Mouse (Mus musculus): ENCODE measurements around the gene Nop58. TPM values are rescaled to one million over a fixed set of nuclear protein-coding genes. Genes with fewer than 3 reads are reported as not detected.
A peak's percentile ranks its signal among the peaks of the same experiment; 100 is the strongest.

Gene Nop58
- polyA plus RNA-seq, 1 experiment = 52.3 TPM

DNA sequence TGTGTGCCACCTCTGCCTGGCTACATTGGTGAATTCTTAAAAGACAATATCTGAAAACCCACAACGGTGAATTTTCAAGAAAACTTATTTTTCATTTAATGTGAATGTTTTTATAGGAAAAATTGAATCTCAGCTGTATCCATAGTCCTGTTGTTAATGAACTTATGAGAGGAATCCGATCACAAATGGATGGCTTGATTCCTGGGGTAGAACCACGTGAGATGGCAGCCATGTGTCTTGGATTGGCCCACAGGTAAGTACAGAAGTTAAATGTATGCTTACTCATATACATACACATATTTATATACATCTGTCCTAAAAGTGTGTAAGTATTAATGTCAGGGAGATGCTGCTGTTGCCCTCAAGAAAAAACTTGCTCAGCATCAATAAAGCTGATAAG, 13.4 kb downstream of the Nop58 start:
- H3K4me3 ChIP-seq (ENCODE audit: control insufficient read depth, insufficient read depth, low read length) = no peak overlapping the region
- 97% methylated on average over 3 of the region's 3 CpGs for WGBS
- no peak overlapping the region for H3K27ac ChIP-seq (ENCODE audit: control insufficient read depth, insufficient read depth, low read length)
- DNase-seq = no peak
- H3K27me3 ChIP-seq (ENCODE audit: control insufficient read depth, insufficient read depth, low read length) = no peaks in the 10 kb centered on the region
- TF ChIP-seq POLR2A (IDR thresholded peaks at IDR 0.05; ENCODE audit: control insufficient read depth, extremely low read depth, insufficient read depth, low read length, poor library complexity) = no peak
- no peak for TF ChIP-seq CTCF (IDR thresholded peaks at IDR 0.05; ENCODE audit: borderline replicate concordance, control insufficient read depth, extremely low read depth, insufficient read depth, low read length, poor library complexity)
- peaks cover 76% of the 10 kb centered on the region for H3K36me3 ChIP-seq (ENCODE audit: control insufficient read depth, insufficient read depth, low read length)
- no peaks in the 10 kb centered on the region for H3K4me1 ChIP-seq (replicated peaks; ENCODE audit: control insufficient read depth, insufficient read depth, low read length)

DNA sequence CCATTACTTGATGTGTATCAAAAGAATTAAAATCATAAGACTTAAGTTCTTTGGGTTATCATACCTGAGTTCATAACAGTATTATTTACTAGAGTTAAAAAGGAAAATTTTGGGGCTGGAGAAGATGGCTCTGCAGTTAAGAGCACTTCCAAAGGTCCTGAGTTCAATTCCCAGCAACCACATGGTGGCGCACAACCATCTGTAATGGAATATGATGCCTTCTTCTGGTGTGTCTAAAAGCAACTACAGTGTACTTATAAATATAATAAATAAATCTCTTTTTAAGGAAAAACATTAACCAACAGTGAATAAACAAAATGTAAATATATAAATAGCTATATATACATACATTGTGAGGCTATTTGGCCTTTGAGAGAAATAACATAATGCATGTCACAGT, 17.0 kb downstream of the Nop58 start:
- H3K4me3 ChIP-seq (ENCODE audit: control insufficient read depth, insufficient read depth, low read length) = no peak overlapping the region
- DNase-seq = no peak
- TF ChIP-seq CTCF (IDR thresholded peaks at IDR 0.05; ENCODE audit: borderline replicate concordance, control insufficient read depth, extremely low read depth, insufficient read depth, low read length, poor library complexity) (no peak), POLR2A (IDR thresholded peaks at IDR 0.05; ENCODE audit: control insufficient read depth, extremely low read depth, insufficient read depth, low read length, poor library complexity) (no peak)
- H3K27ac ChIP-seq (ENCODE audit: control insufficient read depth, insufficient read depth, low read length) = no peak overlapping the region
- 100% methylated on average over 1 of the region's 1 CpGs for WGBS
- H3K27me3 ChIP-seq (ENCODE audit: control insufficient read depth, insufficient read depth, low read length) = no peaks in the 10 kb centered on the region
- H3K4me1 ChIP-seq (replicated peaks; ENCODE audit: control insufficient read depth, insufficient read depth, low read length) = no peaks in the 10 kb centered on the region
- H3K36me3 ChIP-seq (ENCODE audit: control insufficient read depth, insufficient read depth, low read length) = peaks cover 77% of the 10 kb centered on the region

DNA sequence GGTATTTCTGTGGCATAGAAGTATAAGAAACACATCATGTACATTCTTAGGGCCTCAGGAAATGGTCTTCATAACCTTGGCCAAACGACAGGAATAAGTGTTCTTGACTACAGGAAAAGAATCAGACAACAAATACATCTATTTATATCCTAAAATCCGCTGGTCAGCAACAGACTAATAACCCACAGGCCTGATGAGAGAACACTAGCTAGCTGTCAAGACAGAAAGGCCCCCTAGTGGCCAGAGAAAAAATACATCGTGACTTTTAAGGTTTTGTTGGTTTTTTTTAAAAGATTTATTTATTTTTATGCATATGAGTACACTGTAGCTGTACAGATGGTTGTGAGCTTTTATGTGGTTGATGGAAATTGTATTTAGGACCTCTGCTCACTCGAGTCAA, 35.1 kb downstream of the Nop58 start:
- WGBS = 38% methylated on average over 4 of the region's 4 CpGs
- H3K27me3 ChIP-seq (ENCODE audit: control insufficient read depth, insufficient read depth, low read length) = no peaks in the 10 kb centered on the region
- peak; percentile 6 for DNase-seq
- no peak overlapping the region for H3K27ac ChIP-seq (ENCODE audit: control insufficient read depth, insufficient read depth, low read length)
- TF ChIP-seq POLR2A (IDR thresholded peaks at IDR 0.05; ENCODE audit: control insufficient read depth, extremely low read depth, insufficient read depth, low read length, poor library complexity) = no peak
- TF ChIP-seq CTCF (IDR thresholded peaks at IDR 0.05; ENCODE audit: borderline replicate concordance, control insufficient read depth, extremely low read depth, insufficient read depth, low read length, poor library complexity) = no peak
- no peaks in the 10 kb centered on the region for H3K4me1 ChIP-seq (replicated peaks; ENCODE audit: control insufficient read depth, insufficient read depth, low read length)
- peaks cover 6% of the 10 kb centered on the region; the same call in 1 of the 2 replicates for H3K36me3 ChIP-seq (ENCODE audit: control insufficient read depth, insufficient read depth, low read length)
- no peak overlapping the region for H3K4me3 ChIP-seq (ENCODE audit: control insufficient read depth, insufficient read depth, low read length)

DNA sequence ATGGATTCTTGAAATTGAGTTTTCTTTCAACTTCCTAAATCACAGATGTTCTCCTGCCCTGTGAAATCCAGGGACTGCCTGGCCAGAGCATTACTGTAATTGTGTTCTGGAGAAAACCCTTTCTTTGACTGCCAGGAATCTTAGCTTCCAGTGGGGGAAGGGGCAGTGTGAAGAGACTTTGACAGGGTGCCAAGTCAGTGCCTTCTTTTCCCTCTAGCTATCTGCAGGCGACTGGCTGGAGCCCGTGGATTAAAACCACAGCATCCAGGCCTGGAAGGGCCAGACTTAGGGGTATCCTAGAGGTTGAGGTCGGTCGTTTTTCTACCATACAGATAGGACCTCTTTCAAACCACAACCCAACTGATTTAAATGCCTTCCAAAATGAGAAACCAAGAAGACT, 40.9 kb downstream of the Nop58 start:
- 84% methylated on average over 4 of the region's 4 CpGs for WGBS
- TF ChIP-seq POLR2A (IDR thresholded peaks at IDR 0.05; ENCODE audit: control insufficient read depth, extremely low read depth, insufficient read depth, low read length, poor library complexity) (no peak), CTCF (IDR thresholded peaks at IDR 0.05; ENCODE audit: borderline replicate concordance, control insufficient read depth, extremely low read depth, insufficient read depth, low read length, poor library complexity) (no peak)
- no peaks in the 10 kb centered on the region for H3K36me3 ChIP-seq (ENCODE audit: control insufficient read depth, insufficient read depth, low read length)
- no peaks in the 10 kb centered on the region for H3K27me3 ChIP-seq (ENCODE audit: control insufficient read depth, insufficient read depth, low read length)
- H3K4me1 ChIP-seq (replicated peaks; ENCODE audit: control insufficient read depth, insufficient read depth, low read length) = no peaks in the 10 kb centered on the region
- no peak overlapping the region for H3K4me3 ChIP-seq (ENCODE audit: control insufficient read depth, insufficient read depth, low read length)
- DNase-seq = no peak
- no peak overlapping the region for H3K27ac ChIP-seq (ENCODE audit: control insufficient read depth, insufficient read depth, low read length)

DNA sequence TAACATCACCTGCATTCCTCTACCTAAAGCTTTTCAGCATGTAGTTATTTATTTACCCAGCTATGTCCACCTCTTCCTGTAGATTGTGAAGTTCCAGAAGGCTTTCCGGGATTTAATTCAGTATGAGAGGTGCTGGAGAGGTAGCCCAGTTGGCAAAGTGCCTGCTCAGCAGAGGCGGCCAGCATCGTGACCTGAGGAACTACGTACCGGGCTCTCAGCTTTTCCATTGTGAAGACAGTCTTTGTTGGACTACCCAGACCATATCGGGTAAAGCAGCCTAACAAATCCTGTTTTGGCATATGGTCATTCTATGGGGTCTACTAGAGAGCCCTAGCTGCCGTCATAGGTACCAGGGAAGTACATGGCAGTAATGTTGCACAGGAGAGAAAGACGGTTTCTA, 45.3 kb downstream of the Nop58 start:
- H3K4me3 ChIP-seq (ENCODE audit: control insufficient read depth, insufficient read depth, low read length) = no peak overlapping the region
- no peak overlapping the region for H3K27ac ChIP-seq (ENCODE audit: control insufficient read depth, insufficient read depth, low read length)
- no peaks in the 10 kb centered on the region for H3K27me3 ChIP-seq (ENCODE audit: control insufficient read depth, insufficient read depth, low read length)
- 95% methylated on average over 8 of the region's 8 CpGs for WGBS
- no peaks in the 10 kb centered on the region for H3K36me3 ChIP-seq (ENCODE audit: control insufficient read depth, insufficient read depth, low read length)
- TF ChIP-seq POLR2A (IDR thresholded peaks at IDR 0.05; ENCODE audit: control insufficient read depth, extremely low read depth, insufficient read depth, low read length, poor library complexity) = no peak
- no peak for TF ChIP-seq CTCF (IDR thresholded peaks at IDR 0.05; ENCODE audit: borderline replicate concordance, control insufficient read depth, extremely low read depth, insufficient read depth, low read length, poor library complexity)
- no peak for DNase-seq
- no peaks in the 10 kb centered on the region for H3K4me1 ChIP-seq (replicated peaks; ENCODE audit: control insufficient read depth, insufficient read depth, low read length)

DNA sequence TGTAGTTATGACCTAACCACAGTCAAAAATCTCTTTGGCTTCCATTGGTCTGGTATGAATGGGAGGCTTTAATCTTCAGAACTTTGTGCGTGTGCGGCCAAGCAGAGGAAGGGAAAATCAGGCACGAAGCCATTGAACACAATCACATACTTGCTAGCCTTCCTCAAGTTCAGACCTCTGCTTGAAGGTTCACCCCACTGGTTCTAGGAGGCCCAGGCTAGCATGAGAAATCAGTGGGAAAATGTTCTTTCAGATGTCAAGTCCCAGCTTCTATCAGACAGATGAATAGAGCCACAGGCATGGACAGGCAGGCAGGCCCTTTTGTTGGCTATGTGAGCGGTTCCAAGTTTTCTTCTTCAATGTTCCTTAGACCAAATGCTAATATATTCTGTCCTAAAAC, 46.0 kb downstream of the Nop58 start:
- Histone ChIP-seq H3K27ac (ENCODE audit: control insufficient read depth, insufficient read depth, low read length) (no peak overlapping the region), H3K4me1 (replicated peaks; ENCODE audit: control insufficient read depth, insufficient read depth, low read length) (no peaks in the 10 kb centered on the region), H3K4me3 (ENCODE audit: control insufficient read depth, insufficient read depth, low read length) (no peak overlapping the region), H3K27me3 (ENCODE audit: control insufficient read depth, insufficient read depth, low read length) (no peaks in the 10 kb centered on the region), H3K36me3 (ENCODE audit: control insufficient read depth, insufficient read depth, low read length) (no peaks in the 10 kb centered on the region)
- DNase-seq = no peak
- 95% methylated on average over 4 of the region's 4 CpGs for WGBS
- no peak for TF ChIP-seq POLR2A (IDR thresholded peaks at IDR 0.05; ENCODE audit: control insufficient read depth, extremely low read depth, insufficient read depth, low read length, poor library complexity)
- no peak for TF ChIP-seq CTCF (IDR thresholded peaks at IDR 0.05; ENCODE audit: borderline replicate concordance, control insufficient read depth, extremely low read depth, insufficient read depth, low read length, poor library complexity)

DNA sequence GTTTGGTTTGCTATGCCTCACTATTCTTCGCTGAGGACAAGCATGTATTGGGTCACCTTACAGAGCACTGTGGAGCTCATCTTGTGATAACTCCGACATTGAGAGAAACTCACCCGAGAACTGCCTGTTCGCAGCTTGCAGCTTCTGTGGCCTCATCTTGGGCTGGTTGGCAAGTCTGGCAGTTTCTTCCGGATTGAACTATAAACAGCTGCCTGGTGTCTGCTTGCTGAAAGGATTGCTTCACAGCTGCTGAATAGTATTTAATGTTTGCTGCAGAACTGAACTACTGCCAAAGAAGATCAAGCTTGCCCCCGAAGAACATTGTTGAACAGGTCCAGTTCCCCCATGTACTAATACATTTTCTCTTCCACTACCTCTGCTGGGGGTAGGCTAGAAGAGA, 49.3 kb downstream of the Nop58 start:
- DNase-seq = no peak
- no peaks in the 10 kb centered on the region for H3K4me1 ChIP-seq (replicated peaks; ENCODE audit: control insufficient read depth, insufficient read depth, low read length)
- no peak overlapping the region for H3K4me3 ChIP-seq (ENCODE audit: control insufficient read depth, insufficient read depth, low read length)
- TF ChIP-seq CTCF (IDR thresholded peaks at IDR 0.05; ENCODE audit: borderline replicate concordance, control insufficient read depth, extremely low read depth, insufficient read depth, low read length, poor library complexity) = no peak
- TF ChIP-seq POLR2A (IDR thresholded peaks at IDR 0.05; ENCODE audit: control insufficient read depth, extremely low read depth, insufficient read depth, low read length, poor library complexity) = no peak
- no peaks in the 10 kb centered on the region for H3K27me3 ChIP-seq (ENCODE audit: control insufficient read depth, insufficient read depth, low read length)
- no peaks in the 10 kb centered on the region for H3K36me3 ChIP-seq (ENCODE audit: control insufficient read depth, insufficient read depth, low read length)
- H3K27ac ChIP-seq (ENCODE audit: control insufficient read depth, insufficient read depth, low read length) = no peak overlapping the region
- 84% methylated on average over 6 of the region's 6 CpGs for WGBS
